Mouse (Mus musculus) hindbrain, embryonic 10.5 days (tissue): Measurements from ENCODE around the gene Cym. TPM values are rescaled to one million over a fixed set of nuclear protein-coding genes. Genes with fewer than 3 reads are reported as not detected.

Source experiments
- DNase-seq: peaks from one replicate; pipeline ENCODE4 v3.0.0-alpha.2; 2017; ENCODE audit warnings: low spot score
- H3K27ac ChIP-seq: fragments of 300-500 bp; sonication (generic); 2 replicates; pipeline ENCODE4 v1.5.1; 2016; ENCODE audit warnings: mild to moderate bottlenecking, moderate library complexity
- H3K27me3 ChIP-seq: fragments of 300-500 bp; sonication (generic); 2 replicates; pipeline ENCODE4 v1.6.1; 2016; ENCODE audit warnings: mild to moderate bottlenecking; ENCODE audit not compliant: poor library complexity, insufficient read depth, severe bottlenecking
- H3K36me3 ChIP-seq: fragments of 300-500 bp; sonication (generic); 2 replicates; pipeline ENCODE4 v1.6.1; 2016; ENCODE audit warnings: mild to moderate bottlenecking, moderate library complexity
- H3K4me1 ChIP-seq: fragments of 300-500 bp; sonication (generic); replicated peaks from 2 replicates; pipeline ENCODE4 v1.6.1; 2016; ENCODE audit warnings: mild to moderate bottlenecking
- H3K4me3 ChIP-seq: fragments of 300-500 bp; sonication (generic); 2 replicates; pipeline ENCODE4 v1.5.1; 2016; ENCODE audit warnings: mild to moderate bottlenecking, moderate library complexity
- H3K9me3 ChIP-seq: fragments of 300-500 bp; sonication (generic); 2 replicates; pipeline ENCODE4 v1.6.1; 2016; ENCODE audit warnings: mild to moderate bottlenecking, moderate library complexity
- WGBS: fragments of 180-500 bp; shearing (Covaris S2); methylation state at CpG from one replicate; pipeline ENCODE4 v1.1.7; 2016; 5-methylcytosine and 5-hydroxymethylcytosine counted together
- polyA plus RNA-seq: library from polyadenylated mRNA; unstranded; fragments of >200 nt; fragmentation: Nextera tagmentation; extraction: Ambion mirVana; gene quantifications from 2 replicates; pipeline ENCODE4 v1.2.1, GENCODE M21; 2016

The Cym gene
- polyA plus RNA-seq, 1 experiment from 2014 or later = not detected

- Histone ChIP-seq H3K36me3 (no peaks in the 10 kb centered on the region), H3K4me1 (no peaks in the 10 kb centered on the region), H3K4me3 (no peak overlapping the region), H3K9me3 (no peaks in the 10 kb centered on the region), H3K27me3 (no peaks in the 10 kb centered on the region), H3K27ac (no peak overlapping the region)
- WGBS = 92% methylated on average over 3 of the region's 3 CpGs
- DNase-seq = no peak
Observed at GRCm38 (mm10) chr3:107183178-107183577, 38.4 kb downstream of the Cym start.

GRCm38 (mm10) chr3:107182756-107183155 lies 38.8 kb downstream of the Cym start, which contains the start of gene Kcna10:
Kcna10 (plus strand) TSS chr3:107183056.
- DNase-seq = no peak
- Histone ChIP-seq H3K36me3 (no peaks in the 10 kb centered on the region), H3K27me3 (no peaks in the 10 kb centered on the region), H3K27ac (no peak within 1 kb of the TSS), H3K4me1 (no peaks in the 10 kb centered on the region), H3K9me3 (no peaks in the 10 kb centered on the region), H3K4me3 (no peak within 1 kb of the TSS)
- 85% methylated on average over 1 of the region's 1 CpGs for WGBS

- WGBS = 76% methylated on average over 2 of the region's 2 CpGs
- DNase-seq = no peak
- H3K27me3 ChIP-seq = no peaks in the 10 kb centered on the region
- H3K9me3 ChIP-seq = no peaks in the 10 kb centered on the region
- no peak overlapping the region for H3K4me3 ChIP-seq
- H3K27ac ChIP-seq = no peak overlapping the region
- no peaks in the 10 kb centered on the region for H3K4me1 ChIP-seq
- no peaks in the 10 kb centered on the region for H3K36me3 ChIP-seq
Observed at GRCm38 (mm10) chr3:107180860-107181259, 40.7 kb downstream of the Cym start.

GRCm38 (mm10) chr3:107176501-107176900 lies 45.0 kb downstream of the Cym start:
- Histone ChIP-seq H3K27ac (no peak overlapping the region), H3K4me1 (no peaks in the 10 kb centered on the region), H3K27me3 (no peaks in the 10 kb centered on the region), H3K4me3 (no peak overlapping the region), H3K36me3 (no peaks in the 10 kb centered on the region), H3K9me3 (no peaks in the 10 kb centered on the region)
- peak; percentile 31 for DNase-seq
- 71% methylated on average over 9 of the region's 9 CpGs for WGBS

- Histone ChIP-seq H3K27ac (peak overlapping the region; percentile 29; the same call in 1 of the 2 replicates), H3K9me3 (no peaks in the 10 kb centered on the region), H3K4me3 (no peak overlapping the region), H3K4me1 (no peaks in the 10 kb centered on the region), H3K36me3 (no peaks in the 10 kb centered on the region), H3K27me3 (no peaks in the 10 kb centered on the region)
- 83% methylated on average over 4 of the region's 4 CpGs for WGBS
- no peak for DNase-seq
Observed at GRCm38 (mm10) chr3:107175486-107175885, 46.0 kb downstream of the Cym start.

GRCm38 (mm10) chr3:107172556-107172955 lies 49.0 kb downstream of the Cym start:
- Histone ChIP-seq H3K36me3 (no peaks in the 10 kb centered on the region), H3K27ac (no peak overlapping the region), H3K27me3 (no peaks in the 10 kb centered on the region), H3K4me3 (no peak overlapping the region), H3K4me1 (no peaks in the 10 kb centered on the region), H3K9me3 (no peaks in the 10 kb centered on the region)
- WGBS = 96% methylated on average over 1 of the region's 1 CpGs
- DNase-seq = no peak

GRCm38 (mm10) chr3:107171964-107172363 lies 49.6 kb downstream of the Cym start:
- 75% methylated on average over 3 of the region's 3 CpGs for WGBS
- Histone ChIP-seq H3K4me3 (no peak overlapping the region), H3K36me3 (no peaks in the 10 kb centered on the region), H3K27ac (no peak overlapping the region), H3K27me3 (no peaks in the 10 kb centered on the region), H3K4me1 (no peaks in the 10 kb centered on the region), H3K9me3 (no peaks in the 10 kb centered on the region)
- no peak for DNase-seq

- no peaks in the 10 kb centered on the region for H3K9me3 ChIP-seq
- no peaks in the 10 kb centered on the region for H3K27me3 ChIP-seq
- no peak overlapping the region for H3K27ac ChIP-seq
- H3K4me1 ChIP-seq = no peaks in the 10 kb centered on the region
- H3K36me3 ChIP-seq = no peaks in the 10 kb centered on the region
- 77% methylated on average over 2 of the region's 2 CpGs for WGBS
- DNase-seq = no peak
- H3K4me3 ChIP-seq = no peak overlapping the region
Observed at GRCm38 (mm10) chr3:107169552-107169951, 52.0 kb downstream of the Cym start.

GRCm38 (mm10) chr3:107162741-107163140 lies 58.8 kb downstream of the Cym start:
- 93% methylated on average over 2 of the region's 2 CpGs for WGBS
- Histone ChIP-seq H3K9me3 (no peaks in the 10 kb centered on the region), H3K27ac (no peak overlapping the region), H3K27me3 (peaks cover 3% of the 10 kb centered on the region; the same call in 1 of the 2 replicates), H3K4me1 (peaks cover 13% of the 10 kb centered on the region), H3K4me3 (no peak overlapping the region), H3K36me3 (no peaks in the 10 kb centered on the region)
- DNase-seq = no peak

Other genes starting within 250 kb of the Cym start
- gene Kcna3, start 185.6 kb downstream of the Cym start, polyA plus RNA-seq = 3.1 and 3.5 TPM in 2 replicates
- 0.07 and 0.09 TPM in 2 replicates for gene Kcna2, start 120.6 kb downstream of the Cym start, polyA plus RNA-seq
- gene Kcna10, start 38.7 kb downstream of the Cym start, polyA plus RNA-seq = not detected in 2 replicates
- gene A630076J17Rik, start 8.9 kb upstream of the Cym start, polyA plus RNA-seq = not detected in 2 replicates
- 0.05 TPM in 1 of 2 replicates, not detected in the other for gene Prok1, start 18.0 kb upstream of the Cym start, polyA plus RNA-seq
- gene Lamtor5, start 57.1 kb upstream of the Cym start, polyA plus RNA-seq = 202 and 225 TPM in 2 replicates
- 1.9 and 2.3 TPM in 2 replicates for gene Slc16a4, start 69.5 kb upstream of the Cym start, polyA plus RNA-seq
- 12.9 and 16.5 TPM in 2 replicates for gene Rbm15, start 111.9 kb upstream of the Cym start, polyA plus RNA-seq
- 0.09 and 0.17 TPM in 2 replicates for gene Kcnc4, start 237.8 kb upstream of the Cym start, polyA plus RNA-seq